In genomic region chr17:66519554-66520553, GRCm38 (mm10) we compare ENCODE assay signal across 8 mouse cellular contexts. TPM values are rescaled to one million over a fixed set of nuclear protein-coding genes. Genes with fewer than 3 reads are reported as not detected.
DNase-seq lines count a peak whose midpoint lies in the region; ATAC-seq and TF ChIP-seq lines count a peak whose summit lies in the region.

TSS of gene Rab12 (minus strand) at chr17:66519729.

- TF ChIP-seq CTCF in brain, embryonic 14.5 days (IDR thresholded peaks at IDR 0.05; ENCODE audit: borderline replicate concordance, extremely low read depth, insufficient read depth, insufficient read length), result peak; percentile 96
- TF ChIP-seq CTCF in kidney, postnatal 0 days (IDR thresholded peaks at IDR 0.05; ENCODE audit: low read depth), result peak; percentile 89

- peak within 1 kb of the TSS; percentile 76 for H3K4me2 ChIP-seq in heart, embryonic 12.5 days
- peak within 1 kb of the TSS; percentile 91 for H3K4me2 ChIP-seq in kidney, postnatal 0 days (ENCODE audit: low read length)
- peak within 1 kb of the TSS; percentile 73 for H3K4me2 ChIP-seq in liver, embryonic 11.5 days
- peak within 1 kb of the TSS; percentile 82 for H3K4me2 ChIP-seq in stomach, embryonic 14.5 days (replicated peaks; ENCODE audit: low read depth, low read length)

- peaks cover 26% of the 10 kb centered on the region for H3K4me1 ChIP-seq in erythroblast, embryonic 14.5 days (ENCODE audit: control insufficient read depth)
- H3K4me1 ChIP-seq in heart, embryonic 12.5 days (replicated peaks), result peaks cover 10% of the 10 kb centered on the region
- H3K4me1 ChIP-seq in kidney, postnatal 0 days (replicated peaks; ENCODE audit: insufficient read depth, low read length), result peaks cover 9% of the 10 kb centered on the region; the same call in 1 of the 2 replicates
- no peaks in the 10 kb centered on the region; the same call in 1 of the 2 replicates for H3K4me1 ChIP-seq in liver, embryonic 11.5 days (replicated peaks; ENCODE audit: control insufficient read depth, insufficient read depth, low read length)
- H3K4me1 ChIP-seq in stomach, embryonic 14.5 days (ENCODE audit: control insufficient read depth, insufficient read depth, low read length), result peaks cover 16% of the 10 kb centered on the region

- no peaks in the 10 kb centered on the region; the same call in 1 of the 2 replicates for H3K27me3 ChIP-seq in erythroblast, embryonic 14.5 days (ENCODE audit: control insufficient read depth)
- no peaks in the 10 kb centered on the region for H3K27me3 ChIP-seq in heart, embryonic 12.5 days (replicated peaks)
- H3K27me3 ChIP-seq in kidney, postnatal 0 days (ENCODE audit: insufficient read depth, low read length), result no peaks in the 10 kb centered on the region
- H3K27me3 ChIP-seq in liver, embryonic 11.5 days (replicated peaks; ENCODE audit: control insufficient read depth, insufficient read depth, low read length), result no peaks in the 10 kb centered on the region
- H3K27me3 ChIP-seq in stomach, embryonic 14.5 days (ENCODE audit: control insufficient read depth, insufficient read depth, low read length), result no peaks in the 10 kb centered on the region

- H3K27ac ChIP-seq in heart, embryonic 12.5 days (ENCODE audit: poor library complexity, severe bottlenecking), result no peak within 1 kb of the TSS
- H3K27ac ChIP-seq in kidney, postnatal 0 days, result peak within 1 kb of the TSS; percentile 67
- peak within 1 kb of the TSS; percentile 22; the same call in 1 of the 2 replicates for H3K27ac ChIP-seq in liver, embryonic 11.5 days (ENCODE audit: low read depth, low read length)
- H3K27ac ChIP-seq in stomach, embryonic 14.5 days (ENCODE audit: low read length), result peak within 1 kb of the TSS; percentile 21; the same call in 1 of the 2 replicates

- 7% methylated on average over 71 of the region's 71 CpGs for WGBS in heart, embryonic 12.5 days
- 6% methylated on average over 49 of the region's 71 CpGs for WGBS in kidney, postnatal 0 days
- 10% methylated on average over 59 of the region's 71 CpGs for WGBS in liver, embryonic 11.5 days
- 9% methylated on average over 47 of the region's 71 CpGs for WGBS in stomach, embryonic 14.5 days

- peaks cover 2% of the 10 kb centered on the region for H3K36me3 ChIP-seq in erythroblast, embryonic 14.5 days (ENCODE audit: control insufficient read depth)
- H3K36me3 ChIP-seq in heart, embryonic 12.5 days, result 0 out of 2 replicates have a peak, but pooled peaks cover 3% of the 10 kb centered on the region
- H3K36me3 ChIP-seq in kidney, postnatal 0 days (ENCODE audit: insufficient read depth, low read length), result no peaks in the 10 kb centered on the region
- H3K36me3 ChIP-seq in liver, embryonic 11.5 days (ENCODE audit: control insufficient read depth, insufficient read depth, low read length), result no peaks in the 10 kb centered on the region
- H3K36me3 ChIP-seq in stomach, embryonic 14.5 days (ENCODE audit: control insufficient read depth, insufficient read depth, low read length), result no peaks in the 10 kb centered on the region

- DNase-seq in B cell, adult 2 months, result peak; percentile 93 to 94
- DNase-seq in brain, embryonic 14.5 days (ENCODE audit: low read depth), result peak; percentile 94
- peak; percentile 87 for DNase-seq in kidney, postnatal 0 days (ENCODE audit: low spot score)
- peak; percentile 86 for DNase-seq in liver, embryonic 11.5 days (ENCODE audit: low spot score)
- peak; percentile 93 for DNase-seq in naive thymus-derived CD4-positive, alpha-beta T cell, adult 2 months (ENCODE audit: low read depth)

- peak; percentile 91 for ATAC-seq in heart, embryonic 12.5 days (ENCODE audit: insufficient number of reproducible peaks, low FRiP score)
- ATAC-seq in kidney, postnatal 0 days (replicated peaks; ENCODE audit: low FRiP score, low read depth), result peak; percentile 92
- peak; percentile 92 for ATAC-seq in liver, embryonic 11.5 days (replicated peaks; ENCODE audit: low FRiP score)
- peak; percentile 91 for ATAC-seq in stomach, embryonic 14.5 days (ENCODE audit: insufficient number of reproducible peaks, insufficient read depth, low FRiP score, low read depth)

- TF ChIP-seq POLR2A in brain, embryonic 14.5 days (IDR thresholded peaks at IDR 0.05; ENCODE audit: borderline replicate concordance, extremely low read depth, insufficient read depth, insufficient read length, poor library complexity, severe bottlenecking), result peak; percentile 47; the same call in 1 of the 2 replicates

- H3K9ac ChIP-seq in heart, embryonic 12.5 days, result peak within 1 kb of the TSS; percentile 92
- peak within 1 kb of the TSS; percentile 97 for H3K9ac ChIP-seq in kidney, postnatal 0 days (ENCODE audit: low read depth, low read length)
- H3K9ac ChIP-seq in liver, embryonic 11.5 days (ENCODE audit: low read depth, low read length), result peak within 1 kb of the TSS; percentile 93
- peak within 1 kb of the TSS; percentile 97 for H3K9ac ChIP-seq in stomach, embryonic 14.5 days (replicated peaks; ENCODE audit: low read depth, low read length)

- H3K4me3 ChIP-seq in erythroblast, embryonic 14.5 days (replicated peaks), result peak within 1 kb of the TSS; percentile 95
- peak within 1 kb of the TSS; percentile 85 for H3K4me3 ChIP-seq in heart, embryonic 12.5 days
- peak within 1 kb of the TSS; percentile 98 for H3K4me3 ChIP-seq in kidney, postnatal 0 days (replicated peaks; ENCODE audit: low read depth, low read length)
- H3K4me3 ChIP-seq in liver, embryonic 11.5 days (ENCODE audit: low read depth, low read length), result peak within 1 kb of the TSS; percentile 92
- H3K4me3 ChIP-seq in stomach, embryonic 14.5 days (ENCODE audit: low read depth, low read length), result peak within 1 kb of the TSS; percentile 99

- no peaks in the 10 kb centered on the region for H3K9me3 ChIP-seq in erythroblast, embryonic 14.5 days (ENCODE audit: control insufficient read depth, low read length)
- no peaks in the 10 kb centered on the region for H3K9me3 ChIP-seq in heart, embryonic 12.5 days (replicated peaks)
- no peaks in the 10 kb centered on the region for H3K9me3 ChIP-seq in kidney, postnatal 0 days (replicated peaks; ENCODE audit: low read length)
- no peaks in the 10 kb centered on the region for H3K9me3 ChIP-seq in liver, embryonic 11.5 days (ENCODE audit: control insufficient read depth, low read length)
- H3K9me3 ChIP-seq in stomach, embryonic 14.5 days (ENCODE audit: control insufficient read depth, low read depth, low read length), result no peaks in the 10 kb centered on the region

RNA-seq across cellular contexts. Expression of gene Rab12, which starts in this region (rescaled TPM):
- 98.7 and 107 TPM in 2 replicates for polyA plus RNA-seq in brain, embryonic 14.5 days (2012; rRNA removed)
- 0.09 and 0.53 TPM in 2 replicates for polyA plus RNA-seq in erythroblast, embryonic 14.5 days (2012)
- 60.5 and 63.6 TPM in 2 replicates for polyA plus RNA-seq in heart, embryonic 12.5 days (2016; fragmentation: Nextera tagmentation; extraction: Ambion mirVana)
- polyA plus RNA-seq in kidney, postnatal 0 days (2015; fragmentation: Nextera tagmentation; extraction: Ambion mirVana), result 46.3 and 51.0 TPM in 2 replicates
- 21.2 and 24.5 TPM in 2 replicates for polyA plus RNA-seq in liver, embryonic 11.5 days (2014; fragmentation: Nextera tagmentation; extraction: Ambion mirVana)
- 42.8 and 52.9 TPM in 2 replicates for polyA plus RNA-seq in stomach, embryonic 14.5 days (2014; fragmentation: Nextera tagmentation; extraction: Ambion mirVana)

Comparison
In these comparisons a context has a peak if more than half of its experiments do, and no peak if none do; other contexts are left out.
1. RNA of gene Rab12 (polyA plus RNA-seq): 98.7 to 107 TPM in brain, embryonic 14.5 days, 60.5 to 63.6 TPM in heart, embryonic 12.5 days, 46.3 to 51.0 TPM in kidney, postnatal 0 days, 42.8 to 52.9 TPM in stomach, embryonic 14.5 days and 21.2 to 24.5 TPM in liver, embryonic 11.5 days; 0.09 to 0.53 TPM in erythroblast, embryonic 14.5 days; every median in the first group is over 10 times any median in the second.
2. Peak in every context shown above with its lines, with median percentiles within 50 percentile points of each other: DNase-seq, H3K4me3 ChIP-seq, ATAC-seq, H3K4me2 ChIP-seq and H3K9ac ChIP-seq.